Mouse (Mus musculus) thymus, adult 2 months (tissue): ENCODE results near the gene Gm10837.

ENCODE experiments used
- CTCF ChIP-seq: fragments of 200-500 bp; IDR thresholded peaks from 2 replicates; pipeline ENCODE4 v1.5.1; 2012; ENCODE audit warnings: mild to moderate bottlenecking, control low read depth, low read length, moderate library complexity, borderline replicate concordance; ENCODE audit not compliant: control insufficient read depth, poor library complexity, insufficient read depth; ENCODE audit errors: extremely low read depth
- POLR2A ChIP-seq: fragments of 200-500 bp; IDR thresholded peaks from 2 replicates; pipeline ENCODE4 v1.6.1; 2012; ENCODE audit warnings: mild to moderate bottlenecking, low read length, control low read depth, moderate library complexity; ENCODE audit not compliant: control insufficient read depth, poor library complexity, insufficient read depth; ENCODE audit errors: extremely low read depth

DNA sequence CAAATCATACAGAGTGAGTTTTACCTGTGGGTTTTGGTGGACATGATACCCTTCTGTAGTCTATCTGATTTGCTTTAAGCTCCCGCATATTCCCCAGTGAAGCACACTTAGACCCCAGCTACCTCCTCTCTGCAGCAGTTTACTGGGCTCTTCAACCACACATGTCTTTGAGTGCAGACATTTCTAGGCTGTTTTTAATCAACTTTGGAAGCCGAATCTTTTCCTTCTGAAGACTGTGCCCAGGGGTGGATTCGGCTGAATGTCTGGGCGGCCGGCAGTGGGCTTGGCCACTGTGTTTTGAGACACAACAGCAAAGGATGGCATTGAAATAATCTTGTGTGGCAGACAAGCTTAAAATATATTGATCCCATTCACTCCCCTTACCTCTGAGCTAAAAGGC, 3.0 kb upstream of the Gm10837 start:
- TF ChIP-seq CTCF = no peak
- no peak for TF ChIP-seq POLR2A
